Mouse (Mus musculus) heart, embryonic 11.5 days (tissue): ENCODE results near the gene Ccdc85c. TPM values are rescaled to one million over a fixed set of nuclear protein-coding genes. Genes with fewer than 3 reads are reported as not detected.
A peak's percentile ranks its signal among the peaks of the same experiment; 100 is the strongest.

Experiments
- ATAC-seq: fragments of 200-750 bp; cut with Nextera tagmentation; replicated peaks from 2 replicates; pipeline ENCODE4 v1.8.0; 2017; ENCODE audit warnings: moderate library complexity; ENCODE audit not compliant: insufficient number of reproducible peaks, low FRiP score, low TSS enrichment
- H3K27ac ChIP-seq: fragments of 300-500 bp; sonication (generic); 2 replicates; pipeline ENCODE4 v1.5.1; 2014; ENCODE audit warnings: mild to moderate bottlenecking, low read depth, low read length
- H3K27me3 ChIP-seq: fragments of 300-500 bp; sonication (generic); 2 replicates; pipeline ENCODE4 v1.6.1; 2014; ENCODE audit warnings: mild to moderate bottlenecking, low read length, mixed read lengths; ENCODE audit not compliant: control insufficient read depth, insufficient read depth
- H3K36me3 ChIP-seq: fragments of 300-500 bp; sonication (generic); 2 replicates; pipeline ENCODE4 v1.6.1; 2014; ENCODE audit warnings: mild to moderate bottlenecking, low read length, moderate library complexity, mixed read lengths; ENCODE audit not compliant: control insufficient read depth, insufficient read depth
- H3K4me1 ChIP-seq: fragments of 300-500 bp; sonication (generic); 2 replicates; pipeline ENCODE4 v1.6.1; 2014; ENCODE audit warnings: low read length; ENCODE audit not compliant: control insufficient read depth, insufficient read depth
- H3K4me2 ChIP-seq: fragments of 300-500 bp; sonication (generic); 2 replicates; pipeline ENCODE4 v1.6.1; 2014; ENCODE audit warnings: mild to moderate bottlenecking, moderate library complexity
- H3K4me3 ChIP-seq: fragments of 300-500 bp; sonication (generic); 2 replicates; pipeline ENCODE4 v1.5.1; 2014; ENCODE audit warnings: low read depth, low read length
- H3K9ac ChIP-seq: fragments of 300-500 bp; sonication (generic); 2 replicates; pipeline ENCODE4 v1.6.1; 2014; ENCODE audit warnings: mild to moderate bottlenecking, low read depth, low read length, moderate library complexity
- H3K9me3 ChIP-seq: fragments of 300-500 bp; sonication (generic); replicated peaks from 2 replicates; pipeline ENCODE4 v1.6.1; 2016; ENCODE audit warnings: low read length; ENCODE audit not compliant: control insufficient read depth
- WGBS: fragments of 180-500 bp; shearing (Covaris S2); extraction: QIAGEN DNeasy Blood & Tissue Kit; methylation state at CpG from one replicate; pipeline ENCODE4 v1.1.7; 2014; ENCODE audit not compliant: insufficient replicate concordance; 5-methylcytosine and 5-hydroxymethylcytosine counted together
- polyA plus RNA-seq: library from polyadenylated mRNA; unstranded; fragments of >200 nt; fragmentation: Nextera tagmentation; extraction: Ambion mirVana; gene quantifications from 2 replicates; pipeline ENCODE4 v1.2.1, GENCODE M21; 2014

The Ccdc85c gene
- polyA plus RNA-seq, 1 experiment from 2014 or later = 7.8 TPM

DNA sequence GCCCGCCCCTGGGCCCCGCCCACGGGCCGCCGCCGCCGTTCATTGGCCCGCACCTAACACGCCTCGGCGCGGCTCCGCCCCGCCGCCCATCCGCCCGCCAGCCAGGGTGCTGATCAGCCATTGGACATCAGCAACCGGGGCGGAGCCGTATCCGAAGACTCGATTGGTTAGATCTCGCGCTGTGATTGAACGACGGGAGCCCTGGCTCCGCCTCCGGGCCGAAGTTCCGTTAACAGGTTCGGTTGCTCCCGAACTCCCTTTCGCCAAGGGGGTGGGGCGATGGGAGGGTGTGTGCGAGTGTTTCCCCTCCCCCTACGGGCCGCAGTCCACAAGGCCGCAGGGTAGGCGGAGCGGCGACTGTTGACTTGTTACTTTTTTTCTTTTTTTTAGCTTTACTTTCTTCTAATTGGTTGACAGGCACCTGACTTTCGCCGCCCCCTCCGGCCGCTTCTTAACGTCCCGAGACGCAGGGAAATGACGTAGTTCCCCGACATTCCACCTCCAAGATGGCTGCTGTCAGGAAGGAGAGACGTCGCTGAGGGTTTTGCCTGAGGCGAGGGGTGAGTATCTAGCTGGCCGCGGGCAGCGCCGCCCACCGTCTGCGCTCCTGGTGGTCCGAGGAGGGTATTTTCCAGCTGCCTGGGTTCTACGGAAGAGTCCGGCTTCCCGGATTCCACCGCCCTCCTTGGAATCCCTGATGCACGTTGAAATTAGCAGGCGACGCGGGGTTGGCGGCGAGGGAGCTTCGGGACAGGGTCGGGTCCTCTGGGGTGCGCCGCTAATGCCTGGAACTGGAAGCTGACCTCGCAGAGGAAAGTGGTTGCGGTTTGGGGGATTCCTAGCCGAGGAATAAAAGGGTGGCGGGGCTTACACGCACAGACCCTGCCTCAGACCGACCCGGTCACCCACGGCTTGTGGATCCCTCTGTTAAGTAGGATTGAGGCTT, 95.6 kb downstream of the Ccdc85c start, which contains the start of gene Ccnk:
Gene Ccnk, plus strand, starts transcription at position 259 of the 946 bp plus-strand sequence.
- WGBS = under 1% methylated on average over 82 of the region's 82 CpGs
- Histone ChIP-seq H3K9me3 (no peaks in the 10 kb centered on the region), H3K9ac (peak within 1 kb of the TSS; percentile 92), H3K27me3 (no peaks in the 10 kb centered on the region), H3K4me2 (peak within 1 kb of the TSS; percentile 85), H3K4me1 (peaks cover 22% of the 10 kb centered on the region), H3K4me3 (peak within 1 kb of the TSS; percentile 68), H3K27ac (peak within 1 kb of the TSS; percentile 92), H3K36me3 (0 out of 2 replicates have a peak, but pooled peaks cover 3% of the 10 kb centered on the region)
- peak; percentile 99 for ATAC-seq

DNA sequence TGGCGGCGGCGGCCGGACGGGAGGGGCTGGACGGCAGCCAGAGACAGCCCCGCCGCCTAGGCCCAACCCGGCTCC, 96.1 kb downstream of the Ccdc85c start, which contains the start of gene Setd3:
Gene Setd3, minus strand, starts transcription at position 69 of the 75 bp plus-strand sequence.
- Histone ChIP-seq H3K4me2 (peak within 1 kb of the TSS; percentile 85), H3K4me1 (peaks cover 23% of the 10 kb centered on the region), H3K27me3 (no peaks in the 10 kb centered on the region), H3K4me3 (peak within 1 kb of the TSS; percentile 68), H3K9me3 (no peaks in the 10 kb centered on the region), H3K36me3 (0 out of 2 replicates have a peak, but pooled peaks cover 3% of the 10 kb centered on the region), H3K27ac (peak within 1 kb of the TSS; percentile 92), H3K9ac (peak within 1 kb of the TSS; percentile 92)
- no peak for ATAC-seq
- 0% methylated on average over 8 of the region's 9 CpGs for WGBS

DNA sequence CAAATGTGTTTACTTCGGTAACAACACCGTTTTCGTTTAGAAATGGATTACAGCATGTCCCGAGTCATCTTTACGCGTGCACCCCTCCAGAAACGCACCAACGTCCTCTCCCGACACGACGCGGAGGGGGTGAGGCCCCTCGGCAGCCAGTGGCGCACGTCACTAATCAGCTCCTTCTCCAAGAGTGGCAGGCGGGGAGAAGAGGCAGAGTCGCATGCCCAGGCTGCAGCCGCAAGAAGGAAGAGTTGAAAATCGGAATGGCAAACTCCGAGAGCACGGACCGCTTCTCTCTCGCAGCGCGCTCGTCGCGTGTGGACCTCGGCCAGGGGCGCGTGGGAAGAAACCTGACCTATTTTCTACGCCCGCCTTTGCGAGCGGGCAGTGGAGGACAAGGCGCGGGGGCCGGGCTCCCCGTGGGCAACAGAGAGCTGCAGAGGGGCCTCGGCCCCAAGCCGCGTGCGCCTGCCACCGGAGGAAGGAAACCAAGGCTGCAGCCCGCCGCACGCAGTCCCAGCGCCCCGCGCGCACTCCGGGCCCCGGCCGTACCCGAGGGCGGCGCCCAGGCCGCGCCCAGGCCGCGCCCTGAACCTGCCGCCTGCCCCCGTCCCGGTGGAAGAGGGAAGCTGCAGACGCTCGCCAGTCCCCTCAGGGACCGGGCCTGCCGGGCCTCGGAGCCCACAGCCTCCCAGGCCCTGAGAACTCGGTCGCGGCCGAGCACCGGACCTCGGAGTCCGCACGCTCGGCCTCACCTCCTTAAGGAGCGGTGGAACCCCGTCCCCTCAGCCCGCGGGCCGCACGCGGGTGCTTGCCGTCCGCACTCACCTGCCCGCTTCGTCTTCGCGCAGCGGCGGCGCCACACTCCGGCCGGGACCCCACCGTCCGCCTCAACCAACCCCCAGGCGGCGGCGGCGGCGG, 96.6 kb downstream of the Ccdc85c start:
- Histone ChIP-seq H3K27ac (peak overlapping the region; percentile 92), H3K9me3 (no peaks in the 10 kb centered on the region), H3K4me2 (peak overlapping the region; percentile 71), H3K4me1 (peaks cover 23% of the 10 kb centered on the region), H3K27me3 (no peaks in the 10 kb centered on the region), H3K4me3 (peak overlapping the region; percentile 68), H3K9ac (peak overlapping the region; percentile 90), H3K36me3 (0 out of 2 replicates have a peak, but pooled peaks cover 3% of the 10 kb centered on the region)
- peak; percentile 66 for ATAC-seq
- under 1% methylated on average over 93 of the region's 103 CpGs for WGBS

- WGBS = 77% methylated on average over 3 of the region's 3 CpGs
- Histone ChIP-seq H3K4me2 (no peak overlapping the region), H3K9me3 (no peaks in the 10 kb centered on the region), H3K36me3 (no peaks in the 10 kb centered on the region), H3K9ac (no peak overlapping the region), H3K27ac (no peak overlapping the region), H3K4me1 (peaks cover 32% of the 10 kb centered on the region), H3K27me3 (no peaks in the 10 kb centered on the region), H3K4me3 (no peak overlapping the region)
- no peak for ATAC-seq
Measured at GRCm38 (mm10) chr12:108176366-108176765, 98.9 kb downstream of the Ccdc85c start.

- no peaks in the 10 kb centered on the region for H3K36me3 ChIP-seq
- no peaks in the 10 kb centered on the region for H3K9me3 ChIP-seq
- no peak for ATAC-seq
- no peaks in the 10 kb centered on the region for H3K27me3 ChIP-seq
- H3K4me1 ChIP-seq = peaks cover 26% of the 10 kb centered on the region
- no peak overlapping the region for H3K4me3 ChIP-seq
- no peak overlapping the region for H3K9ac ChIP-seq
- no peak overlapping the region for H3K27ac ChIP-seq
- no peak overlapping the region for H3K4me2 ChIP-seq
- 66% methylated on average over 8 of the region's 8 CpGs for WGBS
Measured at GRCm38 (mm10) chr12:108174606-108175505, 100.4 kb downstream of the Ccdc85c start.

GRCm38 (mm10) chr12:108172639-108173038, 102.6 kb downstream of the Ccdc85c start:
- ATAC-seq = no peak
- H3K4me1 ChIP-seq = peaks cover 30% of the 10 kb centered on the region
- no peak overlapping the region for H3K27ac ChIP-seq
- H3K9me3 ChIP-seq = no peaks in the 10 kb centered on the region
- WGBS = 58% methylated on average over 4 of the region's 4 CpGs
- H3K27me3 ChIP-seq = no peaks in the 10 kb centered on the region
- no peak overlapping the region for H3K4me2 ChIP-seq
- H3K9ac ChIP-seq = no peak overlapping the region
- H3K4me3 ChIP-seq = no peak overlapping the region
- no peaks in the 10 kb centered on the region for H3K36me3 ChIP-seq

DNA sequence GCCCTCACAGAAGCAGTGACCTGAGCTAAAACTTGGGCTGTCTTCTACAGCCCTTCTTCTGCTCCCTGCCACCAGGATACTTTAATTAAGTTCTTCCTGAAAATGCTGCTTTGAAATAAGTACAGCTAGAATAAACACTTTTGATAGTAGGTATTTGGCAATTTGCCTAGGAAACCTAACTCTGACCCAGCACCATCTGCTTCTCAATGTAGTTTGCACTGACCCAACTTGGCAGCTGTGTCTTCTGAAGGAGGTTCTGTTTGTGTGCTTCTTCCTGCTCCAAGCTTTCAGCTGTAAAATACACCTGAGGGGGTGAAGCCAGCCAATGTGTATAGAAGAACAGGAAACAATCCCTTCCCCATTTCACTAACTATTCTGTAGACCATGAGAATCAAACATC, 103.9 kb downstream of the Ccdc85c start:
- ATAC-seq = no peak
- no peak overlapping the region for H3K4me2 ChIP-seq
- no peak overlapping the region for H3K27ac ChIP-seq
- H3K4me1 ChIP-seq = peaks cover 22% of the 10 kb centered on the region
- H3K27me3 ChIP-seq = no peaks in the 10 kb centered on the region
- H3K9me3 ChIP-seq = no peaks in the 10 kb centered on the region
- no peak overlapping the region for H3K4me3 ChIP-seq
- no peaks in the 10 kb centered on the region for H3K36me3 ChIP-seq
- H3K9ac ChIP-seq = no peak overlapping the region

DNA sequence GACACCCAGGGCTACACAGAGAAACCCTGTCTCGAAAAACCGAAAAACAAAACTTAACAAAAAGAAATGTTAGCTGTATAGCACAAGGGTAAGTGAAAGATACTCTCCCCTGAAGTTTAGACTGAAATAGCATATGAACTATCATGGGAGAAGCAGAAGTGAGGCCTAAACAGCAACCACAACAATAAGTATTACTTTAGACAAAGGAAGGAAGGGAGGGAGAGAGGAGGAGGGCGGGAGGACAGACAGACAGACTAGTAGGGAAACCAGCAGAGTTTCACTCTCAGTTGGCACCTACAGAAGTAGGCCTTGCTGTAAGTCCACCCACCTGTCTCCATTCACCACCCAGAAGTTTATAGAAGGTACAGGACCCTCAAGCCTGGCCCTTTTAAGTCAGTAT, 104.8 kb downstream of the Ccdc85c start:
- H3K36me3 ChIP-seq = no peaks in the 10 kb centered on the region
- no peak for ATAC-seq

More for the DNA sequence above, 104.8 kb downstream of the Ccdc85c start:
- 86% methylated on average over 3 of the region's 3 CpGs for WGBS
- Histone ChIP-seq H3K4me1 (peaks cover 22% of the 10 kb centered on the region), H3K9ac (no peak overlapping the region), H3K27me3 (no peaks in the 10 kb centered on the region), H3K9me3 (no peaks in the 10 kb centered on the region), H3K4me2 (no peak overlapping the region), H3K4me3 (no peak overlapping the region), H3K27ac (no peak overlapping the region)
